Mouse (Mus musculus) forebrain, embryonic 16.5 days (tissue): Measurements from ENCODE around the gene Ly6g6f. TPM values are rescaled to one million over a fixed set of nuclear protein-coding genes. Genes with fewer than 3 reads are reported as not detected.

Experiments
- ATAC-seq: fragments of 200-750 bp; cut with Nextera tagmentation; 2 replicates; pipeline ENCODE4 v1.8.0; 2017; ENCODE audit warnings: mild to moderate bottlenecking, moderate library complexity
- H3K27ac ChIP-seq: fragments of 300-500 bp; sonication (generic); 2 replicates; pipeline ENCODE4 v1.5.1; 2014; ENCODE audit warnings: low read length, control low read depth
- H3K27me3 ChIP-seq: fragments of 300-500 bp; sonication (generic); replicated peaks from 2 replicates; pipeline ENCODE4 v1.6.1; 2014; ENCODE audit warnings: low read length; ENCODE audit not compliant: control insufficient read depth, insufficient read depth
- H3K36me3 ChIP-seq: fragments of 300-500 bp; sonication (generic); 2 replicates; pipeline ENCODE4 v1.6.1; 2014; ENCODE audit not compliant: control insufficient read depth, insufficient read depth
- H3K4me1 ChIP-seq: fragments of 300-500 bp; sonication (generic); replicated peaks from 2 replicates; pipeline ENCODE4 v1.6.1; 2014; ENCODE audit warnings: low read length; ENCODE audit not compliant: control insufficient read depth, insufficient read depth
- H3K4me2 ChIP-seq: fragments of 300-500 bp; sonication (generic); 2 replicates; pipeline ENCODE4 v1.6.1; 2014; ENCODE audit warnings: mild to moderate bottlenecking, low read length, control low read depth
- H3K4me3 ChIP-seq: fragments of 300-500 bp; sonication (generic); replicated peaks from 2 replicates; pipeline ENCODE4 v1.5.1; 2014; ENCODE audit warnings: mild to moderate bottlenecking, low read length, control low read depth
- H3K9ac ChIP-seq: fragments of 300-500 bp; sonication (generic); replicated peaks from 2 replicates; pipeline ENCODE4 v1.6.1; 2014; ENCODE audit warnings: low read depth, low read length, control low read depth
- H3K9me3 ChIP-seq: fragments of 300-500 bp; sonication (generic); 2 replicates; pipeline ENCODE4 v1.6.1; 2016; ENCODE audit warnings: low read length; ENCODE audit not compliant: control insufficient read depth
- WGBS: fragments of 180-500 bp; shearing (Covaris S2); extraction: QIAGEN DNeasy Blood & Tissue Kit; methylation state at CpG from one replicate; pipeline ENCODE4 v1.1.7; 2014; 5-methylcytosine and 5-hydroxymethylcytosine counted together
- polyA plus RNA-seq: library from polyadenylated mRNA; unstranded; fragments of >200 nt; fragmentation: Nextera tagmentation; extraction: Ambion mirVana; gene quantifications from 2 replicates; pipeline ENCODE4 v1.2.1, GENCODE M21; 2015

The Ly6g6f gene
- polyA plus RNA-seq, 1 experiment from 2014 or later = not detected

- Histone ChIP-seq H3K9ac (no peak overlapping the region), H3K27me3 (no peaks in the 10 kb centered on the region)
Observed at GRCm38 (mm10) chr17:35111774-35112173, 26.4 kb upstream of the Ly6g6f start.

GRCm38 (mm10) chr17:35108097-35108496, 22.7 kb upstream of the Ly6g6f start, which contains the start of gene Ly6g5c:
TSS of gene Ly6g5c (plus strand) at chr17:35108279.
- Histone ChIP-seq H3K27ac (no peak within 1 kb of the TSS), H3K4me3 (no peak within 1 kb of the TSS), H3K36me3 (peaks cover 3% of the 10 kb centered on the region; the same call in 1 of the 2 replicates), H3K4me2 (no peak within 1 kb of the TSS), H3K9me3 (no peaks in the 10 kb centered on the region), H3K9ac (no peak within 1 kb of the TSS), H3K4me1 (no peaks in the 10 kb centered on the region), H3K27me3 (no peaks in the 10 kb centered on the region)
- no peak for ATAC-seq
- WGBS = 83% methylated on average over 6 of the region's 6 CpGs

More at GRCm38 (mm10) chr17:35111774-35112173, 26.4 kb upstream of the Ly6g6f start:
- no peaks in the 10 kb centered on the region for H3K9me3 ChIP-seq
- H3K4me1 ChIP-seq = no peaks in the 10 kb centered on the region
- WGBS = 72% methylated on average over 9 of the region's 9 CpGs
- no peak overlapping the region for H3K4me2 ChIP-seq
- H3K27ac ChIP-seq = no peak overlapping the region
- H3K4me3 ChIP-seq = no peak overlapping the region
- H3K36me3 ChIP-seq = peaks cover 10% of the 10 kb centered on the region
- ATAC-seq = no peak

GRCm38 (mm10) chr17:35106522-35106921, 21.1 kb upstream of the Ly6g6f start:
- ATAC-seq = no peak
- Histone ChIP-seq H3K27ac (no peak overlapping the region), H3K9ac (no peak overlapping the region), H3K4me2 (no peak overlapping the region), H3K4me3 (no peak overlapping the region), H3K27me3 (no peaks in the 10 kb centered on the region), H3K9me3 (no peaks in the 10 kb centered on the region), H3K4me1 (no peaks in the 10 kb centered on the region), H3K36me3 (peaks cover 14% of the 10 kb centered on the region)
- 69% methylated on average over 3 of the region's 3 CpGs for WGBS

- Histone ChIP-seq H3K9me3 (no peaks in the 10 kb centered on the region), H3K27ac (no peak overlapping the region), H3K4me3 (no peak overlapping the region), H3K9ac (peak overlapping the region; percentile 42; the same call in 1 of the 2 replicates), H3K4me1 (no peaks in the 10 kb centered on the region), H3K36me3 (peaks cover 18% of the 10 kb centered on the region), H3K27me3 (no peaks in the 10 kb centered on the region), H3K4me2 (0 out of 2 replicates have a peak overlapping the region, but pooled peaks have one; percentile 3)
- 21% methylated on average over 13 of the region's 13 CpGs for WGBS
- ATAC-seq = 0 out of 2 replicates have a peak, but pooled peaks have one; percentile 31
Observed at GRCm38 (mm10) chr17:35105740-35106389, 20.5 kb upstream of the Ly6g6f start.

GRCm38 (mm10) chr17:35104754-35105153, 19.3 kb upstream of the Ly6g6f start:
- Histone ChIP-seq H3K36me3 (peaks cover 18% of the 10 kb centered on the region), H3K27me3 (no peaks in the 10 kb centered on the region), H3K9me3 (no peaks in the 10 kb centered on the region), H3K4me1 (no peaks in the 10 kb centered on the region), H3K4me2 (no peak overlapping the region), H3K4me3 (no peak overlapping the region), H3K9ac (no peak overlapping the region), H3K27ac (no peak overlapping the region)
- ATAC-seq = no peak
- 73% methylated on average over 6 of the region's 6 CpGs for WGBS

GRCm38 (mm10) chr17:35104079-35104478, 18.7 kb upstream of the Ly6g6f start:
- H3K9me3 ChIP-seq = no peaks in the 10 kb centered on the region
- no peak overlapping the region for H3K4me3 ChIP-seq
- no peaks in the 10 kb centered on the region for H3K27me3 ChIP-seq
- ATAC-seq = no peak
- H3K4me1 ChIP-seq = no peaks in the 10 kb centered on the region
- no peak overlapping the region for H3K4me2 ChIP-seq
- H3K36me3 ChIP-seq = peaks cover 18% of the 10 kb centered on the region
- WGBS = 92% methylated on average over 7 of the region's 7 CpGs
- H3K9ac ChIP-seq = no peak overlapping the region
- no peak overlapping the region for H3K27ac ChIP-seq

- Histone ChIP-seq H3K9ac (no peak overlapping the region), H3K27me3 (no peaks in the 10 kb centered on the region), H3K4me1 (no peaks in the 10 kb centered on the region), H3K27ac (no peak overlapping the region), H3K4me3 (no peak overlapping the region), H3K36me3 (peaks cover 18% of the 10 kb centered on the region), H3K4me2 (no peak overlapping the region), H3K9me3 (no peaks in the 10 kb centered on the region)
- WGBS = 80% methylated on average over 6 of the region's 6 CpGs
- ATAC-seq = no peak
Observed at GRCm38 (mm10) chr17:35103221-35103690, 17.8 kb upstream of the Ly6g6f start.

GRCm38 (mm10) chr17:35102299-35102698, 16.9 kb upstream of the Ly6g6f start:
- no peak overlapping the region for H3K4me2 ChIP-seq
- H3K27ac ChIP-seq = no peak overlapping the region
- H3K4me3 ChIP-seq = no peak overlapping the region
- WGBS = 84% methylated on average over 8 of the region's 8 CpGs
- no peak overlapping the region for H3K9ac ChIP-seq
- ATAC-seq = no peak
- H3K9me3 ChIP-seq = no peaks in the 10 kb centered on the region
- no peaks in the 10 kb centered on the region for H3K27me3 ChIP-seq
- peaks cover 20% of the 10 kb centered on the region for H3K36me3 ChIP-seq
- H3K4me1 ChIP-seq = no peaks in the 10 kb centered on the region

GRCm38 (mm10) chr17:35101161-35101560, 15.8 kb upstream of the Ly6g6f start:
- 92% methylated on average over 11 of the region's 11 CpGs for WGBS
- H3K9ac ChIP-seq = no peak overlapping the region

More at GRCm38 (mm10) chr17:35101161-35101560, 15.8 kb upstream of the Ly6g6f start:
- Histone ChIP-seq H3K4me3 (no peak overlapping the region), H3K9me3 (no peaks in the 10 kb centered on the region), H3K4me1 (no peaks in the 10 kb centered on the region), H3K27me3 (no peaks in the 10 kb centered on the region), H3K36me3 (peaks cover 23% of the 10 kb centered on the region), H3K4me2 (no peak overlapping the region), H3K27ac (no peak overlapping the region)
- ATAC-seq = no peak
